Mouse (Mus musculus) layer of hippocampus, postnatal 10 days (tissue): ENCODE results near the gene Slc39a13. TPM values are rescaled to one million over a fixed set of nuclear protein-coding genes. Genes with fewer than 3 reads are reported as not detected.
"Not testable (repeated sequence)": the region's sequence is repeated elsewhere in the genome, so short reads cannot be mapped to it uniquely, and the experiment has no call there.

Experiments used
- DNase-seq, 2 experiments: peaks; one replicate each; pipeline ENCODE4 v3.0.0; 2021; ENCODE audit warnings: low spot score in 2 of 2
- long read RNA-seq: library from polyadenylated mRNA; stranded (forward); transcript quantifications from one replicate; pipeline ENCODE4 v2.0.0, GENCODE M21; 2023
- total RNA-seq, 2 experiments: library from RNA; stranded (reverse); gene quantifications; 2 replicates each; pipeline ENCODE4 v1.2.3; 2021

The Slc39a13 gene
- 10 to 100 TPM; 26.4 to 28.9 TPM for total RNA-seq
- long read RNA-seq, transcript Slc39a13-201 (10 exons, 2,469 nt) = major isoform, 8 of 25 reads
- long read RNA-seq, partial matches to known transcripts = 3 of 25 reads
- long read RNA-seq, other reads (novel, unspliced or antisense) = 12 of 25 reads

DNA sequence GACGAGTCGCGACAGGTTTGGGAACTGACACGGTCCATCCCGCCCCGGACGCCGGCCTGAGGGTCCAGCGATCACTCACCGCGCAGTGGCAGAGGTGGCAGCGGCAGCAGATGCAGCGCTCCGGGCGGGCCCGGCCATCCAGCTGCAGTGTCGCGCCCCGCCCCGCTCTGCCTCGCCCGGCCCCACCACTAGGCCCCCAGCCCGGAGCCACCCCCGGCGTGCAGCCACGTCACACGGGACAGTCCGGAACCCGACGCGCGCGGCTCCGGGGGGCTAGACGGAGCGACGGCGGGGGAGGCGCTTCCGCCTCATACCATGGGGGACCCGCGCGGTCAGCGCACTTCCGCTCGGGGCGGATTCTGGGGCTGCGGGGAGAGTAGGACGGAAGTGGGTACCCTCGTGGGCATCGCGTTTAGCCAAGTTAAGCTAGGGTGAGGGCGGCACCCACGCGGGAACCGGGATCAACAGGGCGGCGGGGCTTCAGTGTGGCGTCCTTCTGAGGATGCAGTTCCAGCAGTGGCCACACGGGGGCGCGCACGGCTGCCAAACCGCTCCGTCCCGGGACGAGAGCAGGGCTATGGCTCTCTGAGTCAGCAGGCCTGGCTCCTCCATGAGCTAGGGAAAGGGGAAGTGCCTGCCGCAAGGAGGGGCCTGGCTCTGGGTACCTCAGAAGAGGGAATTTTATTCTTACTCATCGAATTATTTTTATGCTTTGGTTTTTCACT is at the start of gene Slc39a13:
Gene Slc39a13, minus strand, starts transcription at position 342 of the 725 bp plus-strand sequence.
- peak; percentile 98 to 99 for DNase-seq

DNA sequence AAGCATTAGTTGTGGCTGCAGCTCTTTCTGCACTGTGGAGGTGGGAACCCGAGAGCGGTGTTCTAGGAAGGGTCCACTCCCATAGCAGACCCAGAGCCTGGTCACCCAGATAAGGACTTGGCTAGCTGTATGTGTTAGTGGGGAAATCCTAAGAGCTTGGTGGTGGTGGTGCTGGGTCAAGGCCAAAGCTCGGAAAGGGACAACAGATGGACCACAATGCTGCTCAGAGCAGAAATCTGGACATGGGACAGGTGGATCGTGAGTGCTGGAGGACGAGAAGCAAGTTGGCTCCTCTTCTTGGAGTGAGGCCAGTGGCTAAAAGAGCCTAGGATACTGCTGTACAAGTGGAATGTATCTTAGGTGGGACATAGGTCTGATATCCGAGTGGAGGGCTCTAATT is 49.3 kb upstream of the Slc39a13 start:
- DNase-seq = no peak

DNA sequence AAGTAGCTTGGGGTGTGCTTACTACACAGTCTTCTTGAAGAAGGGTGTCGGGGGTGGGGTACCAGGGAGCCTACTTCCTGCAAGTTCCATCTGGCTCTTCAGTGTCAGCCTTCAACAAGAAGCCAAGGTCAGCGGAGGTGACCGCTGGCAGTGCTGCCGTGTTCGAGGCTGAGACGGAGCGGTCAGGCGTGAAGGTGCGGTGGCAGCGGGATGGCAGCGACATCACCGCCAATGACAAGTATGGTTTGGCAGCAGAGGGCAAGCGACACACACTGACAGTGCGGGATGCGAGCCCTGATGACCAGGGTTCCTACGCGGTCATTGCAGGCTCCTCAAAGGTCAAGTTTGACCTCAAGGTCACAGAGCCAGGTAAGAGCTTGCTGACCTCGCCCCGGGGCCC is 48.8 kb upstream of the Slc39a13 start:
- no peak for DNase-seq

DNA sequence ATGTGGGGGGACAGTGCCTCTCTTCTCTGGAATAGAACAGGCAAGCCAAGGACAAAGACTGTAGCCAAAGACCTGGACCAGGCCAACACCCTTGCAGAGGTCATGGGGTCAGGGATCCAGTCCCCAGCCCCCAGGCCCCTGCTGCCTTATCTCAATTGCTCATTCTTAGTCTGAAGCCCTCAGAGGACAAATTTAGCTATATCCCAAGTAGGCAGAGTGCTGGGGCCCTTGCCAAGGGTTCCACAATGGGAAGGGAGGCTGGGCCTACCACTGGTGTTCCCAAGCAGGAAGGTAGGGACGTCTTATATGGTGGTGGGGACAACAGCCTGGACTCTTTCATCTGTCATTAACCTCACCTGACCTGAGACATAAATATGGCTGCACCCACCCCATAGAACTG is 48.4 kb upstream of the Slc39a13 start:
- DNase-seq = no peak

GRCm38 (mm10) chr2:91117585-91118275 is 47.5 kb upstream of the Slc39a13 start, which contains the start of gene Mybpc3:
TSS of gene Mybpc3 (plus strand) at chr2:91118144.
- DNase-seq = no peak

- DNase-seq = no peak
Observed at GRCm38 (mm10) chr2:91116842-91117241, 46.6 kb upstream of the Slc39a13 start.

GRCm38 (mm10) chr2:91115578-91115970 is 45.4 kb upstream of the Slc39a13 start:
- DNase-seq = no peak

DNA sequence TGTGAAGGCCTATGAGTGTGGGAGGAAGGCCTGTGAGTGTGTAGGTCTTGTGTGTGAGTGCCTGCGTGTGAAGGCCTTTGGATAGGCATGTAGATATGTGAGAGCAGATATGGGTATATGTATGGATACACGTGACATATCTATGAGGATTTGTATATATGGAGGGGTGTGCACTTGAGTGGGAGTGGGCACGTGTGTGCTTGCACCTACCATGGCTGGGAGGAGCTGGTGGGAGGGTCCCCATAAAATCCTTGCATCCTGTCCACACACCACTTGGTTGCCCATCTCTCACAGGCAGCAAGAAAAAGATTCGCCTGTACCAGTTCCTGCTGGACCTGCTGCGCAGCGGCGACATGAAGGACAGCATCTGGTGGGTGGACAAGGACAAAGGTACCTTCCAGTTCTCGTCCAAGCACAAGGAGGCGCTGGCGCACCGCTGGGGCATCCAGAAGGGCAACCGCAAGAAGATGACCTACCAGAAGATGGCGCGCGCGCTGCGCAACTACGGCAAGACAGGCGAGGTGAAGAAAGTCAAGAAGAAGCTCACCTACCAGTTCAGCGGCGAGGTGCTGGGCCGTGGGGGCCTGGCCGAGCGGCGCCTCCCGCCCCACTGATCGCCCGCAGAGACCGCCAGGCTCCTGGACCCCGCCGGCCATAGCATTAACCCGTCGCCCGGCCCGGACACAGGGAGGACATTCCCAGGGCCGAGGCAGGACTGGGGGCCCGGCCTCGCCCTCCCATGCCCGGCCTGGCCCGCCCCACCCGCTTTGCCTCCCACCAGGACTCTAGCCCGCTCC is 44.8 kb upstream of the Slc39a13 start:
- DNase-seq = peak; percentile 91 to 94

DNA sequence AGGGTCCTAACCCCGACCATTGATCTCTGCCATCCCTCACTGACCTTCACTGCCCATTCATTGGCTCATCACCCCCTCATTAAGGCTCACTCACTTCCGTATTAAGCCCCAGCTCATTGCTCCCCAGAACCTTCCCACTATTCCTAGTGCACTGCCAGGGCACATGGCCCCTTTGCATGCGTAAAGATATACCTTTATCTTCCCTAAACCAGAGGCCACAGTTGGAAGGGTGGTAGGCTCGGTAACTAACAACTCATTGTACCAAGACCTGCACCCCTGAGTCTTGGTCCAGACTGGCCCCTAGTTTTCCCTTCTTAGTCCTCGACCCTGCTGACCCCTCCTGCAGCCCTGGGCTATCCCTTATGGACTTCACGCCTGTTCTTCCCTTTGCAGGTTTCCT is 43.6 kb upstream of the Slc39a13 start:
- DNase-seq = no peak

DNA sequence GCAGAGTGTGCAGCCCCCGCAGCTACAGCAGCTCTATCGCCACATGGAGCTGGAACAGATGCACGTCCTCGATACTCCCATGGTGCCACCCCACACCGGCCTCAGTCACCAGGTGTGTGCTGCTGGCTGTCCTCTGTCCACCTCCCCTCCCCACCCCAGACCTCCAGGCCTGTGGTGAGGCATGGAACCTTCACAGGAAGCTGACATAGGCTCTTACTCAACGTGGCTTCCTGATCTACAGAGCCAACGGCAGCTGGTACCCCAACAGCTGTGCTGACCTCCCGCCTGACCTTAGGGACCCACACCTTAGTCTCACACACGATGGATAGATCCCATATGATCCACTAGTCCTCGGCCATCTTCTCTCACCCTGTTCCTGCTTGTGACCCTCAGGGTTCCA is 43.1 kb upstream of the Slc39a13 start:
- DNase-seq = no peak

GRCm38 (mm10) chr2:91112491-91112890 is 42.3 kb upstream of the Slc39a13 start:
- no peak for DNase-seq

- not testable (repeated sequence) for DNase-seq
Observed at GRCm38 (mm10) chr2:91111832-91112231, 41.6 kb upstream of the Slc39a13 start.

DNA sequence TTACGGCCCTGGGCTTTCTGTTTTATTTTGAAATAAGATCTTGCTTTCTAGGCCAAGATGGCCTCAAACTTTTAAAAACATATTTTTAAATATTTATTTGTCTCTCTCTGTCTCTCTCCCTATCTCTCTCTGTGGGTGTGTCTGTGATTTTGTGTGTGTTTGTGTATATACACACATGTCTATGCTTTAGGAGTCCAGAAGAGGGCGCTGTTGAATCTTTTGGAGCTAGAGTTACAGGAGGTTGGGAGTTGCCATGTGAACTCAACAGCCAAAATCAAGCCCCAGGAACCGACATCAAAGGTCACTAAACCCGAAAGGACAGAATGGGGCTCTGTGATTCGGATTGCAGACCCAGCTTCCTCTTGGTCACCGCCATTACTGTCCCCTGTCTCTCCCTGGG is 40.2 kb upstream of the Slc39a13 start:
- DNase-seq = no peak

GRCm38 (mm10) chr2:91109807-91110385 is 39.7 kb upstream of the Slc39a13 start:
- DNase-seq = no peak

DNA sequence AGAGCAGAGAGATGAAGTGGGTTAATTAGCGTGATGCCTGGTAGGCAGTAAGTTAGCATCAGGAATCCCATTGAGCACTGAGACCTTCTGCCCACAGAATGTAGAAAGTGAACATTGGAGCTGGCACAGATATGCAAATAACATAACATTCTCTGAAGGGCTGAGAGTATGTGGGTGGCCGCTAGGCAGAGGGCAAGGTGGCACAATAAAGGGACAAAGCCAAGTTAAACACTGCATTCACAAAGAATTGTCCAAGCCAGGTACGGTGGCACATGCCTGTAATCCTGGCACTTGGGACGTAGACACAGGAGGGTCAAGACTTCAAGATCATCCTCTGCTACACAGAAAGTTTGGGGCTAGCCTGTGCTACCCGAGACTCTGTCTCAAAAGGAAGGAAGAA is 39.0 kb upstream of the Slc39a13 start:
- no peak for DNase-seq

DNA sequence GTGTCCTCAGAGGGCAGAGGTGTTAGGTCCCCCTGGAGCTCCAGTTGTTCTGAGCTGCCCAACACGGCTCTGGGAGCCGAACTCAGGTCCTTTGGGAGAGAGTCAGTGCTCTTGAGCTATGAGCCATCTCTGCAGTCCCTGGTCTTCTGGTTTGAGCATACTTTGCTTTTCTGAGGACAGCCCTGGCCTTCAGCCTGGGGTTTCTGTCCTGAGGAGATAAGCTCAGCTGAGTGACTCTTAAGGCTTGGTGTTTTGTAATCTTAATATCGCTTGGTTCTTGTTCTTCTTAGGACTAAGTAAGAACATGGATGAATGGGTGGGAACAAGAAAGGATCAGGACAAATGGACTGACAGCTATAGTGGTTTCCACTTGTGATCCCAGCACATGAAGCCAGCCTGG is 37.9 kb upstream of the Slc39a13 start:
- no peak for DNase-seq

DNA sequence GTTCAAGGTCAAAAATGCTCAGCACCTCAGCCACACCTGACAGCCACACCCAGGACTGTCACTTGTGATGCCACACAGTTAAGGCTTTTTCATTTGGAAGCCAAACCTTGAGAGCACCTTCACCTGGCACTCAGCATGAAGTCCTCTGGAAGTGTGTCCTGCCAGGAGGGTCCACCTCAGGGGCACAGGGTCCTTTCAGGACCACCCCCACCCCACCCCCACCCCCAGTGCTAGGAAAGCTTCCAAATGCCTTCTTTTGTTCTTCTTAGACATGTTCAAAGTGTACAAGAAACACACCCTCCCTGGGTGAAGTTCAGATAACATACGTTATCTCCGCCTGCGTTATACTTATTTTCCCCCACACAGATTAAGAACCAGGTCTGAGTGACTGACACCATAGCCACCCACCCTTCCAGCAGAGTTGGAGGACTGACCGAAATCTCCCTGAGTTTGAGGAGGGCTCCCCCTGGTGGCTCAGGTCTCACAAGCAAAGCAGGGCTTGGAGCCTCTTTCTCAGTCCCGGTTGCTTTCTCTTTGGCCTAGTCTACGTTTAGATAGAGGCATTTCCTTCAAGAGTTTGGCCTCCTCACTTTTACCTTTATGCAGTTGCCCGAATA is 31.0 kb upstream of the Slc39a13 start:
- DNase-seq = peak; percentile 95 to 96

DNA sequence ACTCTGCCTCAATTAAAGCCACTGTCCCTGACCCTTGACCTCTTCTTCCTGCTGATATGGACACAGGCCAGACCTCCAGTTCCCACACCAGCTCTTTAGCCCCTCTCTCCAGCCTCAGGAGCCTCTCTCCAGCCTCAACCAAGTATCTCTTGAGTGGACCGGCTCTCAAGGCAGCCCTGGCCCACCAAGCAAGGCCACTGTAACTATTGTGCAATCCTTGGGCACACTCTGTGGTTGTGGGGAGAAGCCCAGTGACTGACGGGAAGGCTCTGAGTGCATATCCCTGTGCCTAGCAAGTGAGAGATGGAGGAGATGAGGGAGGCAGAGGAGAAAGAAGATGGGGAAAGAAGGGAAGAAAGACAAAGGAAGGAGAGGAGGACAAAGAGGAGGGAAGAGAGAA is 27.9 kb upstream of the Slc39a13 start:
- no peak for DNase-seq

DNA sequence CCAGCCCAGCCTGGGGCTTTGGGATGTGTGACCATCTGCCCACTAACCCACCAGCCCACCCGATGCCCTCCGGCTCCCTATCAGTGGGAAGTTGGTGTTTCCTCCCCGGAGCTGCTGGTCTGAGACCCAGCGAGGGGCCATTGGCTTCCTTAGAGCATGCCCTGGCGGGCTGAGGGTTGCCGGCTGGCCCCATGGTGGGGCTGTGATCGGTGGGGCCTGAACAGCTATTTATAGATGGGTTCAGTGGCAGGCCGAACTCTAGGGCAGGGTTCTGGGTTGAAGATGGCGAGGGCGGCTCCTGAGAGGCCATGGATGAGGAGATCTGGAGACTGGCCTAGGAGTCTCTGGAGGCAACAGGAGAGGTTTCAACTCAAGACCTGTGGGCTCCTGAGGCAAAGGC is 26.8 kb upstream of the Slc39a13 start:
- DNase-seq = no peak

- DNase-seq = no peak
Observed at GRCm38 (mm10) chr2:91096524-91096923, 26.3 kb upstream of the Slc39a13 start.

DNA sequence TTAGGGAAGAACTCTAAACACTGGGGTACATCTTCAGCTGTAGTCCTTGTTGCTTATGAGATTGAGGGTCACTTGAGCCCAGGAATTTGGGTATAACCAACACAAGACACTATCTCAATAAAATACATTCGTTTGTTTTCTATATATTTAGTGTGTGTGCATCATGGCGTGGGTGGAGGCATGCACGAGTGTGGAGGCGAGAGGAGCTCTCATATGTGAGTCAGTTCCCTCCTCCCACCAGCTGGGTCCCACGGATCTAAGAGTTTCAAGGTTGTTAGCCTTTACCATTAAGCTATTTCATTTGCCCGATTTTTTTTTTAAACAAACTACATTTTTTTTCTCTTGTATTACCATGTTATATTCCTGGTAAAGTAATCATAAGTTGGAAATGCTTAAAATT is 20.6 kb upstream of the Slc39a13 start:
- no peak for DNase-seq
